Mouse (Mus musculus) spleen, adult 12 weeks (tissue): ENCODE results near the gene Zdhhc17.

Experiments used
- DNase-seq: peaks from one replicate; pipeline ENCODE4 v3.0.0; 2022; ENCODE audit warnings: low spot score

Gene Zdhhc17

DNA sequence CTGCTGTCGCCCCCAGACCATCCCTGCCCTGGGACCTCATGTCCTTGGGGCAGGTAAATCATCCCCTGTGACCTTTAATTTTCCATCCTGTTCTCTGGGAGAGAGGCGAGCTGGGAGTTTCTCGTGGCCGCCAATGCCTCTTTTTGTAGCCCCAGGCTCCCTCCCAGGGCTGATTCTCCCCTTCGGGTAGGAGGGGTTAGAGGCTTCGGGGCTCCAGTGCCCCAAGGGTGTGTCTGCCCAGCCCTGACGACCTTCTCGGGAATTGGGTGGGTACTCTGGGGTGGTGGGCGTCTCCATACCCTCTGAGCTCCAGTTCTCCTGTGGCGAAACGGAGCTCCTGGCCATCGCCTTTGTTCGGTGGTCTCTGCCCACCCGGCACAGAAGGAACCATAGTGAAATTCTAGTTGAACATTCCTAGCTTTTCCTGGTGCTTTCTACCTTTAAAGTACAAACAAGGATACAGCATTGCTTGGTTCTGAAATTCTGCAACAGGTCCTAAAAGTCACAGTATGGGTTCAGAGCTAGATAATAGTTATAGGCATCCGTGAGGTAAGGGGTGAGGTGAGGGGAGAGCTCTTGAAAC is 89.5 kb downstream of the Zdhhc17 start:
- no peak for DNase-seq

DNA sequence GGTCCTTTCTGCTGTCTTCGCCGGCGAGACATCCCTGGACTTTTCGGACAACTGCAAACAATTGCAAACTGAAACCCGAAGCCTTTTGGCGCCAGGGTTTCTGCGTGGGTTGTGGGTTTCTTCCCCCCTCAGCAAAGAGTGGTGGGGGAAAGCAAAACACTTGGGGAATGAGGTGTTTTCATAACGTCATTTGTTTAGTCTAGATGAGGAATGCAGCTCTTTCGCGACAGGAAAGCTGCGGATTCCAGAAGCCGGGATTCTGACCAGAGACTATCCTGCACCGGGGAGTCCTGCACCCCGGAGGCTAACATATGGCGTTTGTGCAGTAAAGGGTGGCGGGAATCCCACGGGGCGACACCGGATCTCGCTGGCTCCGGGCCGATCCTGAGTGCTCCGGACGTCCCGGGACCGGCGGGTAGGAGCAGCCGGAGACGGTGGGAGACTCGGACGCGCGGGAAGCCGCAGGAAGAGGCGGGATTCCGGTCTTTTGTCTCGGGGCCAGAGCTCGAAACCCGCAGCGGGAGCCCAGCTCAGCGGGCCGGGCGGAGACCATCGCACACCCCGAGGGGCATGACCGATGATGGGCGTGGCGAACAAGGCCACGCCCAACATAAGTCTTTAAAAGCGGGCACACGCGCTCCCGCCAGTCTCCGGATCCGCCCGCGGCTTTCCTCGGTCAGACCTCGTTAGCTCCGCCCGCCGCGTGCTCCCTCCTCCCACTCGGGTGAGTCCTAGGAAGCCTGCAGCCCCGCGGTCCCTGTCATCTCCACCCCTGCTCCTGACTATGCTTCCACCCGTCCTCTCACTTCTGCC is 90.2 kb downstream of the Zdhhc17 start, which contains the start of gene Csrp2:
TSS of gene Csrp2 (plus strand) at position 259 of the 813 bp plus-strand sequence.
- peak; percentile 62 for DNase-seq

DNA sequence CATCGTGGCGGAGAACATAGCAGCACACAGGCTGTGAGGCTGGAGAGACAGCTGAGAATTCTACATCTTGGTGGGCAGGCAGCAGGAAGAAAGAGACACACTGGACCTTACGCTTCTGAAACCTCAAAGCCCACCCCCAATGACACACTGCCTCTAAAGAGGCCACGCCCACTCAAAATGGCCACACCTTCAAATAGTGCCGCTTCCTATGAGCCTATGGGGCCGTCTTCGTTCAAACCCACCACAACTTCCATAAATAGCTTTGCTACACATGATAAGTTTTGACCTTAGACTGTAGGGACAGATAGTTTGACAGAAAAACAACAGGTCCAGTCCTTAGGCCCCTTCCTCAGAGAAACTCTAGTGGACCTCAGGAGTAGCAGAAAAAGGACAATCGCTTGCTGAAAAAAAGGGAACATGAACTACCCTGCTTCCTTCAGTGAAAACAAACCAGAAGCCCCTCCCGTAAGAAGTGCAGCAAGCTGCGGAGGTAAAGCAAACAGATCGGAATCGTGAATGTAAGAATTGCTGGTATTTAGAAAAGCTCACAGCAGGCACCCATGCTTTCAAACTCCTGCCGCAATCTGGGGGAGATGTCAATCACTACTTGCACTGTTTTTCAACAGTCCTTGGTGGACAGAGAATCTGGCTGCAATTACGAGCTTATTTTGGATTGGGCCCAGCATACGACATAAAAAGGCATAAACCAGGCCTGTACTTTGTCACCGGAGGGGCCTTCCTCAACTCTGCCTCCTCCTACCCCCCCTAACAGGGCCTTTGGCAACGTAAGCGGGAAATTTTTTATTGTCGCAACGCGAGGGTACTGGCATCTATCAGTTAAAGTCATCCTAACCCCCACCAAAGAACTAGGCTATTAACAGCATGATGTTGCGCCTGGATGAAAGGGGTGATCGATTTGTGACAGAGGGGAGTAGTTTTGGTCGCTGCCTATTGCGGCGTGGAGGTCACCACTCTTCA is 91.2 kb downstream of the Zdhhc17 start:
- DNase-seq = no peak

DNA sequence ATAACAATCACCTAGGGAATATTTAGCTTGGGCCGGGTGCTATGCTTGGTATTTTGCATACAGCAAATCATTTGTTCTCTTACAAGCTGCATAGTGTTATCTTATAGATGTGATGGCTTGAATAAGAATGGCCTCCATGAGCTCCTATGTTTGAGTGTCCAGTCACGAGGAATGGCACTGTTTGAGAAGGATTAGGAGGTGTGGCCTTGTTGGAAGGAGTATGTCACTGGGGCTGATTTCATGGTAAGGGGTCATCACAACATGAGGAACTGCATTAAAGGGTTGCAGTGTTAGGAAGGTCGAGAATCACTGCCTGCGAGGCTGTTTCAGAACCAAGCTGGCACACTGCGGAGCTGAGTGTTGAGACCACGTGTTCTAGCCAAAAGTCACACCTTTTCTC is 92.4 kb downstream of the Zdhhc17 start:
- no peak for DNase-seq

DNA sequence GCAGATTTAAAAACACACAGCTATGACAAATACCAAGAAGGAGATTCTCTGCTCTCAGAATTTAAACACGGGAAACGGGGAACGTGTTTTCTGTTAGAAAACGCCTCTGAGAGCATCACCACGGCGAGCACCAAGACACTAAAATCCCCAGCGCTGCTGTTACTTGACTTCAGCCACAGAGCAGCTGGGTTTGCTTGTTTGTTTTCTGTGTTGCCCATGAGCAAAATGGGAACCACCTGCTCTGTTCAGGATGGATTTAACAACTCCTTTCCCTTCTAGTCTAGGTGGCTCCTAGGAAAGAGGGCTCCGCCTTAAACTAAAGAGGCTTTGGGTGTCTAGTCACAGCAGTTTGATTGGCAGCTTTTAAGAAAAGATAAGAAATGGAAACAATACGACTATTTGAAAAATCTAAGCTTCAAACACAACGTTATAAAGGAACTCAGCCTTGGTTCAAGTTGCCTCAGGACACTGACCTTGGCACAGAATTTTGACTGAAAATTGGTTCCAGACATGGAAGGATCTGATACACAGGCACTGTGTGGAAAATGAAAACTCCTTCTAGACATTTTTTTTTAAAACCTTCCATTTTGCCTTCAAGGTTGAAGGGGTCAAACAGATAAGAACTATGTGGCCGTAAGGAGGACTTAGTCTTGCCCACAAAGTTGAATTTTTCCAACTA is 93.1 kb downstream of the Zdhhc17 start:
- no peak for DNase-seq

DNA sequence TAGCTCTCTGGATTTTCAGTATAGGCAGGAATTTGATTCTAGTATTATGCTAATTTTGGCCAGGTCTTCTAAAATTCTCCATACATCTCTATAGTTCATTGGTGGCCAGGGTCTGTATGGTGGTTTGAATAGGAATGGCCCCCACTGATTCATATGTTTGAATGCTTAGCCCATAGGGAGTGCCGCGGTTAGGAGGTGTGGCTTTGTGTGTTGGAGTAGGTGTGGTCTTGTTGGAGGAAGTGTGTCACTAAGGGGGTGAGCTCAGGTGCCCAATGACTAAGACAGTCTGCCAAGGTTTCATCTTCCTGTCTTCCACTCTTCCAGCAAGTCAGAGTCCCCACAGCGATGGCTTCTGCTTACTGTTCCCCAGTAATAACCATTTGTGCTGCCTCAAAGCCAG is 106.1 kb downstream of the Zdhhc17 start:
- DNase-seq = no peak

DNA sequence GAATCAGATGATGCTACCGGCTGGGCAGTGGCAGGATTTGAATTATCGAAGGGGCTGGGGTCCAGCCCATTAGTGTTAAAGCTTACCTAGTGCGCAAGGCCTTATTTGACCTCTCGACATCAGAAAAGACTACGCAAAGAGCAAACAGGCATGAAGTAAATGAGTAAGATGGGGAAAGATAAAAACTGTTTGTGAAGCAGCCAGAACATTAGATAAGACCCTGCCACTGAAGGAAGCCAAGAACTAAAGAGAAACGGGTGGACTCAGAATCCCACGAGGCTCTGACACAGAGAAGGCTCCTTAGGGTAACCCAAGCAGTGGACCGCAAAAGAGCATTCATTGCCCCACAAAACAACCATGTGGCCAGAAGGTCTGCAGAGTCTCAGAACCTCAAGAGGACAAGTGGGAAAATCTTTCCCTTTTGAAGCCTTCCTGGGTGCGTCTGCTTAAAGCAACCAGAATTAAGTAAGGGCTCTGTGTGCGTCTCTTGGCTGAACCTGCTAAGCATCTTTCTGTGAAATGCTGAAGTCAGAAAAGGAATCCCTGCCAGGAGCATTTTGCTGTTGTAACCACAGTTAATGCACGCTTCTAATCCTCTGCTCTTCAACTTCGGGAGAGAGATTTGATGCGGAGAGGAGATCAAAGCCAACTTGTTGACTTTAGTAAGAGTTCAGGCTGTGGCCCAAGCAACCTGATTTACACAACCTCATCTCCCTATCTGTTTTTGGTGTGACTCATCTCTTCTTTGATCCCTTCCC is 110.0 kb downstream of the Zdhhc17 start:
- no peak for DNase-seq
